Mouse (Mus musculus) heart, adult 2 months (tissue): ENCODE data around the gene Mapre3.

Source experiments
- CTCF ChIP-seq: fragments of 200-600 bp; IDR thresholded peaks from 2 replicates; pipeline ENCODE4 v1.8.1; 2022; ENCODE audit warnings: antibody characterized with exemption, mild to moderate bottlenecking, moderate library complexity
- EP300 ChIP-seq: fragments of 200-500 bp; IDR thresholded peaks from 2 replicates; pipeline ENCODE4 v1.6.1; 2011; ENCODE audit warnings: low read depth, low read length, control low read depth; ENCODE audit not compliant: insufficient read depth
- POLR2A ChIP-seq: fragments of 200-500 bp; IDR thresholded peaks from 2 replicates; pipeline ENCODE4 v1.6.1; 2011; ENCODE audit warnings: mild to moderate bottlenecking, low read depth, low read length, control low read depth; ENCODE audit not compliant: insufficient read depth

DNA sequence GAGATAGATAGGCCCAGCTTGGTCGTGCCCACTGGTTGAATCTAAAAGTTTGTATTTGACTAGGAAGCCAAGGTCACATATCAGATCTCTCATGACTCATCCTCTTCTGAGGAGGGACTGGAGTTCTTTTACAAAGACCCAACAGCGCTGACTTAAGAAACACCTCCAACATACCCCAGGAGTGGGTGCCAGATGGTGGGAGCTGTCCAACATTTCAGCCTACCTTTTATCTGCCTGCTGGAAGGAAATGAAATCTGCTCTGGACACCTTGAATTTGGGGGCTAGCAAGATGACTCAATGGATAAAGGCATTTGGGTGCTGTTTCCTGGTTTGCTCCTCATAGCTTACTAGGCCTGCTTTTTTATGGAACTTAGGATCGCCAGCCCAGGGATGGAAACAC is 27.5 kb downstream of the Mapre3 start:
- TF ChIP-seq POLR2A (no peak), CTCF (no peak), EP300 (no peak)
